Mouse (Mus musculus): ENCODE measurements around the gene Gm4922.

Gene Gm4922

GRCm38 (mm10) chr10:18786693-18787092, at the start of gene Gm4922:
Gene Gm4922 (minus strand): TSS chr10:18786793.
- no peak for DNase-seq

- peak; percentile 25 to 31 for DNase-seq
Measured at GRCm38 (mm10) chr10:18835684-18836479, 49.3 kb upstream of the Gm4922 start.

- DNase-seq: no peak
Measured at GRCm38 (mm10) chr10:18834389-18834788, 47.8 kb upstream of the Gm4922 start.

- DNase-seq: no peak
Measured at GRCm38 (mm10) chr10:18831823-18832222, 45.2 kb upstream of the Gm4922 start.

- no peak for DNase-seq
Measured at GRCm38 (mm10) chr10:18830359-18830758, 43.8 kb upstream of the Gm4922 start.

GRCm38 (mm10) chr10:18827936-18828335, 41.3 kb upstream of the Gm4922 start:
- peak; percentile 46 to 62 for DNase-seq

GRCm38 (mm10) chr10:18826107-18826506, 39.5 kb upstream of the Gm4922 start:
- no peak for DNase-seq

- no peak for DNase-seq
Measured at GRCm38 (mm10) chr10:18825143-18825542, 38.5 kb upstream of the Gm4922 start.

GRCm38 (mm10) chr10:18816560-18816959, 30.0 kb upstream of the Gm4922 start:
- no peak for DNase-seq

GRCm38 (mm10) chr10:18811751-18812150, 25.2 kb upstream of the Gm4922 start:
- no peak for DNase-seq

- DNase-seq: no peak
Measured at GRCm38 (mm10) chr10:18790063-18790462, 3.5 kb upstream of the Gm4922 start.

- no peak for DNase-seq
Measured at GRCm38 (mm10) chr10:18788601-18789000, 2.0 kb upstream of the Gm4922 start.

GRCm38 (mm10) chr10:18777546-18777945, 9.0 kb downstream of the Gm4922 start:
- no peak for DNase-seq

- DNase-seq: no peak
Measured at GRCm38 (mm10) chr10:18772537-18773179, 13.9 kb downstream of the Gm4922 start.

- no peak for DNase-seq
Measured at GRCm38 (mm10) chr10:18769909-18770308, 16.7 kb downstream of the Gm4922 start.

GRCm38 (mm10) chr10:18760241-18760640, 26.4 kb downstream of the Gm4922 start:
- peak; percentile 63 to 72 for DNase-seq

- DNase-seq: no peak
Measured at GRCm38 (mm10) chr10:18750057-18750456, 36.5 kb downstream of the Gm4922 start.

- peak; percentile 51 to 55 for DNase-seq
Measured at GRCm38 (mm10) chr10:18743286-18744142, 43.1 kb downstream of the Gm4922 start, which contains the start of gene Arfgef3. Gene Arfgef3 (minus strand): TSS chr10:18743949.

GRCm38 (mm10) chr10:18742086-18742485, 44.5 kb downstream of the Gm4922 start:
- no peak for DNase-seq

GRCm38 (mm10) chr10:18741024-18741423, 45.6 kb downstream of the Gm4922 start:
- DNase-seq: no peak
